Mouse (Mus musculus): ENCODE measurements around the gene Epha5. TPM values are rescaled to one million over a fixed set of nuclear protein-coding genes. Genes with fewer than 3 reads are reported as not detected.

Gene Epha5
- polyA plus RNA-seq, 1 experiment: 78.4 TPM

- TF ChIP-seq CTCF (IDR thresholded peaks at IDR 0.05; ENCODE audit: insufficient read depth, low read depth, low read length) (no peak), POLR2A (IDR thresholded peaks at IDR 0.05; ENCODE audit: insufficient read depth, low read depth, low read length) (no peak)
- no peak overlapping the region for H3K27ac ChIP-seq (ENCODE audit: insufficient read depth, low read depth, low read length)
- H3K4me3 ChIP-seq (ENCODE audit: insufficient read depth, low read depth, low read length): no peak overlapping the region
- no peaks in the 10 kb centered on the region for H3K4me1 ChIP-seq (ENCODE audit: control insufficient read depth, insufficient read depth, low read length)
- 48% methylated on average over 6 of the region's 6 CpGs for WGBS
Measured at GRCm38 (mm10) chr5:84081321-84081720, 335.9 kb downstream of the Epha5 start.

- 92% methylated on average over 7 of the region's 7 CpGs for WGBS
- Histone ChIP-seq H3K4me1 (ENCODE audit: control insufficient read depth, insufficient read depth, low read length) (no peaks in the 10 kb centered on the region), H3K27ac (ENCODE audit: insufficient read depth, low read depth, low read length) (no peak overlapping the region), H3K4me3 (ENCODE audit: insufficient read depth, low read depth, low read length) (no peak overlapping the region)
- no peak for TF ChIP-seq POLR2A (IDR thresholded peaks at IDR 0.05; ENCODE audit: insufficient read depth, low read depth, low read length)
- no peak for TF ChIP-seq CTCF (IDR thresholded peaks at IDR 0.05; ENCODE audit: insufficient read depth, low read depth, low read length)
Measured at GRCm38 (mm10) chr5:84070976-84071375, 346.2 kb downstream of the Epha5 start.

GRCm38 (mm10) chr5:84053880-84054279 lies 363.3 kb downstream of the Epha5 start:
- TF ChIP-seq CTCF (IDR thresholded peaks at IDR 0.05; ENCODE audit: insufficient read depth, low read depth, low read length): no peak
- TF ChIP-seq POLR2A (IDR thresholded peaks at IDR 0.05; ENCODE audit: insufficient read depth, low read depth, low read length): no peak
- WGBS: 81% methylated on average over 2 of the region's 2 CpGs
- Histone ChIP-seq H3K4me1 (ENCODE audit: control insufficient read depth, insufficient read depth, low read length) (no peaks in the 10 kb centered on the region), H3K4me3 (ENCODE audit: insufficient read depth, low read depth, low read length) (no peak overlapping the region), H3K27ac (ENCODE audit: insufficient read depth, low read depth, low read length) (no peak overlapping the region)

GRCm38 (mm10) chr5:84037250-84037963 lies 379.8 kb downstream of the Epha5 start:
- Histone ChIP-seq H3K27ac (ENCODE audit: insufficient read depth, low read depth, low read length) (no peak overlapping the region), H3K4me1 (ENCODE audit: control insufficient read depth, insufficient read depth, low read length) (no peaks in the 10 kb centered on the region), H3K4me3 (ENCODE audit: insufficient read depth, low read depth, low read length) (no peak overlapping the region)
- no peak for TF ChIP-seq CTCF (IDR thresholded peaks at IDR 0.05; ENCODE audit: insufficient read depth, low read depth, low read length)
- no peak for TF ChIP-seq POLR2A (IDR thresholded peaks at IDR 0.05; ENCODE audit: insufficient read depth, low read depth, low read length)
- WGBS: 90% methylated on average over 1 of the region's 1 CpGs
